Mouse (Mus musculus): Measurements from ENCODE around the gene Ubb. TPM values are rescaled to one million over a fixed set of nuclear protein-coding genes. Genes with fewer than 3 reads are reported as not detected.

The Ubb gene
- polyA plus RNA-seq, 1 experiment, result 4,191 TPM

DNA sequence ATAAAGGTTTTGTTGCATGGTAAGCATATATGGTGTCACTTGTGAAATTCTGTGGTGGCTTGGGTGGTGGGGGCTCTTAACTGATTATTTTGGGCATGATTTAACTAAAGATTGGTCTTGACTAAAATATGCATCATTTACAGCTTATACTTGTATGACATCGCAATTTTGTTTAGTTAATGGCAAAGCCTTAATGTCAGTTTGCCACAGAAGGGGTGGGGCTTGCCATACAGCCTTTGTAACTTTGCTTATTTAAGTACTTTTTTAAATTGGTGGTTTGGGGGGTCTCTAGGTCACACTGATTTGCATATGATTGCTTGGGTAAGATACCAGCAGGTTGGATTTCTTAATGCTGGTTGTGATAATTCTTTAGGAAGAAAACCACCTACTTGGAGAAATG lies 2.2 kb downstream of the Ubb start:
- DNase-seq (ENCODE audit: low read depth), result no peak
- TF ChIP-seq POLR2A (IDR thresholded peaks at IDR 0.05; ENCODE audit: borderline replicate concordance, extremely low read depth, insufficient read depth, insufficient read length, poor library complexity, severe bottlenecking) (no peak), CTCF (IDR thresholded peaks at IDR 0.05; ENCODE audit: borderline replicate concordance, extremely low read depth, insufficient read depth, insufficient read length) (no peak)

DNA sequence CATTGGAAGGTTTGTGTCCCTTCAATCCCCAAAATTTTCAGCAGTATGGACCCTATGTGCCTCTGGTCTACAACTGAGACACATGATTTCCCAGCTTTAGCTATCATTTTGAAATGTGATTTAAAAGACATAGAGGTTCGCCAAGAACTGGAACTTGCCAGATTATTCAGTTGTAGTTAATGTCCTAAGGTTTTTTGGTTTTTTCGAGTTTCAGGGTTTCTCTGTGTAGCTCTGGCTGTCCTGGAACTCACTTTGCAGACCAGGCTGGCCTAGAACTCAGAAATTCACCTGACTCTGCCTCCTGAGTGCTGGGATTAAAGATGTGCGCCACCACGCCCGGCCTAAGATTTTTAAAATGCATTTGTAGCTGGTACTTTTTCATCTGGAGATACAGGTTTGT lies 2.7 kb downstream of the Ubb start:
- DNase-seq (ENCODE audit: low read depth), result no peak
- TF ChIP-seq CTCF (IDR thresholded peaks at IDR 0.05; ENCODE audit: borderline replicate concordance, extremely low read depth, insufficient read depth, insufficient read length), result no peak
- TF ChIP-seq POLR2A (IDR thresholded peaks at IDR 0.05; ENCODE audit: borderline replicate concordance, extremely low read depth, insufficient read depth, insufficient read length, poor library complexity, severe bottlenecking), result no peak

DNA sequence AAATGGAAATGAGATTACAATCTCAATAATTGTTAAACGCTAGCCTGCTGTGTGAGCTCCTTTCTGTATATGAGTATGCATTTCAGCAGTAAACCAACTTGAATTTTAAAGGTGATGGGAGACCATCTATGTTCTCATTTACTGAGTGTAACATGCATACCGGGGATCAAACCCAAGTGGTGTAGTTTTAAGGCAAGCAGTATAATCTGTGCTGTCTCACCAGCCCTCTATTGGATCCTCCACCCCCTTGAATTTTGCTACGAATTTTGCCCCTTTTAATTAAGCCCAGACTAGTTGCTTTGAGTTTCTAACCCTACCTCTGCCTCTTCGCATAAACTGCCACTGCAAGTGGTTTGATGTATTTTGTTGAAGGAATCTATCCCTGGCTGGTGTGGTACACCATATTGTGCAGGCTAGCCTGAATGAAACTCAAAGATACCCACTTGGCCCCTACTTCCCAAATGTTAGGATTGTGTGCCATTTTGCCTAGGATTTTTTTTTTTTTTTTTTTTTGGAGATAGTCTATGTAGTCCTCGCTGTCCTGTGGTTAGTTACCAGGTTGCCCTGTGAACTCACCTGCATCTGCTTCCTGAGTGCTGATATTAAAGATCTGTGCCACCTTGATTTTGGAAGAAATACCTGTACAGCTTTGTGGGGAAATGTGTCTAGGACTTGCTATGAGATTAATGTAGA lies 3.3 kb downstream of the Ubb start:
- TF ChIP-seq CTCF (IDR thresholded peaks at IDR 0.05; ENCODE audit: borderline replicate concordance, extremely low read depth, insufficient read depth, insufficient read length) (no peak), POLR2A (IDR thresholded peaks at IDR 0.05; ENCODE audit: borderline replicate concordance, extremely low read depth, insufficient read depth, insufficient read length, poor library complexity, severe bottlenecking) (no peak)
- DNase-seq (ENCODE audit: low read depth), result no peak

DNA sequence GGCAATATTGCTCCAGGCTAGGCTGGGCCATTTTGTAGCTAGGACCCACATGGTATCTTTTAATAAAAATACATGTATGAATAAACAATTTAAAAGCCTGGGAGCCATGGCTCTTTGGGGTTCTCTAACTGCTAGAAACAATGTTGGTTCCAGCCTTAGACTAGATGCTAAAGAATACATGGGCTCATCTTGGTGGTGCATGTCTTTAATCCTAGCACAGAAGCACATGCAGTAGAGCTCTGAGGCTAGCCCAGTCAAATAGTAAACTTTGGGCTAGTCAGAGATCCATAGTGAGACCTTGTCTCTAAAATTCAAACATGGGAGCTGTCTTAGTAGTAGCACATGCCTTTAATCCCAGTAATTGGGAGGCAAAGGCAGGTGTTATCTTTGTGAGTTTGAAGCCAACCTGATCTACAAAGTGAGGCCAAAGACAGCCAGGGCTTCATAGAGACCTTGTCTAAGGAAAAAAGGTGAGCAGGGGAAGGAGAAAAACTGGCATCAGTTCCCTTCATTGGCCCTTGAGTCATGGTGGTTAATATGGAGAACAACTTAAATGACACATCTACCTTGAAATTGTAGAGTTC lies 4.1 kb downstream of the Ubb start:
- DNase-seq (ENCODE audit: low read depth), result no peak
- TF ChIP-seq POLR2A (IDR thresholded peaks at IDR 0.05; ENCODE audit: borderline replicate concordance, extremely low read depth, insufficient read depth, insufficient read length, poor library complexity, severe bottlenecking) (no peak), CTCF (IDR thresholded peaks at IDR 0.05; ENCODE audit: borderline replicate concordance, extremely low read depth, insufficient read depth, insufficient read length) (no peak)

DNA sequence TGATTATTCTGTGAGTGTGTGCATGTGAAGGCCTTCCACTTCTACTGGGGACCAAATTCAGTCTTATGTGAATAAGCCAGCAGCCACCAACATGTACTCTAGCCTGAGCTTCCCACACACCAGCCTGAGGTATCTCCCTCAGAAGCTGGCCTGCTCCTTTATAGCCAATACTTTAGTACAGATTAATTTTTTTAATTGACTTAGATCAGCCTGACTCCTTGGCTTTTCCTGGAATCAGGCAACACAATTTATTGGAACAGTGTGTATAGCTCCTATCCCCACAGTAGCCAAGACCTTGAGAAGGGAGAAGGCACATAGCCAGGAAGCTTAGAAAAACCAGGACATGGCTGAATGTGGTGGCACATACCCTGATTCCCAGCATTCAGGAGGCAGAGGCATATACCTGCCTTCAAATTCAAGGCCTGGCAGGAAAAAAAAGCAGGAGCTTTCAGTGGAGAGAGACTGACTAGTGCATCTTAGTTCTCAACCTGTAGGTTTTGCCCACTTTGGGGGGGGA lies 5.0 kb downstream of the Ubb start:
- TF ChIP-seq CTCF (IDR thresholded peaks at IDR 0.05; ENCODE audit: borderline replicate concordance, extremely low read depth, insufficient read depth, insufficient read length) (no peak), POLR2A (IDR thresholded peaks at IDR 0.05; ENCODE audit: borderline replicate concordance, extremely low read depth, insufficient read depth, insufficient read length, poor library complexity, severe bottlenecking) (no peak)
- DNase-seq (ENCODE audit: low read depth), result no peak

DNA sequence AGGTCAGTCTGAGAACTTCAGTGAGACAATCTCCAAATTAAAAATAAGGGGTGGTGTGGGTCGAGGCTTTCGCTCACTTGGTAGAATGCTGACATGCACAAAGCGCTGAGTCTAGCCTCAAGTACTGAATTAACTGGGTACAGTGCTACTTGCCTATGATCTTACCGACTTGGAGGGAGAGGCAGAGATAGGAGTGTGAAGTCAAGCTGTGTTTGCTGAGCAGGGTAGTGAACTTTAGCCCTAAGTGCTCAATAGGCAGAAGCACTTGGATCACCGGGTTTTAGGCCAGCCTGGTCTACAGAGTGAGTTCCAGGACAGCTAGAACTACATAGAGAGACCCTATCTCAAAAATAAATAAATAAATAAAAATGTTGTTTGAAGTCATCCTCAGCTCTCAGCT lies 6.2 kb downstream of the Ubb start:
- DNase-seq (ENCODE audit: low read depth), result no peak
- no peak for TF ChIP-seq POLR2A (IDR thresholded peaks at IDR 0.05; ENCODE audit: borderline replicate concordance, extremely low read depth, insufficient read depth, insufficient read length, poor library complexity, severe bottlenecking)
- TF ChIP-seq CTCF (IDR thresholded peaks at IDR 0.05; ENCODE audit: borderline replicate concordance, extremely low read depth, insufficient read depth, insufficient read length), result no peak

DNA sequence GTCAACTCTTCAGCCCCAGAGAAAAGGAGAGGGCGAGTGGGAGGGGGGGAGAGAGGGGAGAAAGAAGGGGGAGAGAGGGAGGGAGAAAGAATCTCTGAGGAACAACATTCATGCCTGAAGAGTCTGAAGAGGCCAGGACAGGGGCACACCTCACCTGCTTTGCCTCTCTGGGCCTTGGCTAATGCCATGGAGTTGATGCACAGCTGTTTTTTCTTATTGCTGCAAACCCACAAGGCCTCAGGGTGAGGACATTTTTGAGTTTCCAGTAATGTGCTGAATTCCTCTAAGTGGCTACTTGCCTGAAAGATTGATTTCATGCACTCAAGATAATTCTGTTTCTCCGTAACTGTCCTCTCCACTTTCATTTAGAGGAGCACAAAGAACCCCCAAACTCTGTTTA lies 7.2 kb downstream of the Ubb start:
- no peak for DNase-seq (ENCODE audit: low read depth)

DNA sequence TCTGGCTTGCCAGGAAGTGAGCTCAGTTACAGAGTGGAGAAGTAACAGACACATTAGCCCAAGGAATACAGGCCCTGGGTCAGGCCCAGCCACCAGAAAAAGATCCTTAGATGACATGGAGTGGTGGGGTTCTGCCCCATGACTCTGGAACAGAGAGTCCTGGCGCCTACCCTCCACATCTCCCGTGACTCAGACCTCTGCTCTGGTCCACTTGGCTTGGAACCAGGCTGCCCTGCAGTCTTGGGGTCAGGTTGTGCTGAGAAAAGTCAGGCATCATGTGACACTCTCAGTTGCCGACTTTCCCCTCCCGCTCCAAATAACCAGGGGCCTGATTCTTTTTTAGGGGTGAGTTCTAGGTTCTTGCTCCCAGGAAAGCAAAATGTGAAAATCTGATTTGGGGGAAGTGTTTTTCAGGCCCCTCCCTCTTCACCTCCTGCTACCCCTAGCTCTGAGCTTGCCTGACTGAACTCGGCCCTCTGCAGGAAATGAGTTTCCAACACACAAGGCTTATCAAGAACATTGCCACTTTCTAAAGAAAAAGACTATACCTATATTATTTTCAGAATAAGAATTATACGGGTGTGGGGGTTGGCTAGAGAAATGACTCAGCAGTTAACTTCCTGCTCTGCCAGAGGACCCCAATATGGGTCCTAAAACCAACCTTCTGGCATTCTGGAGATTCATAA lies 8.1 kb downstream of the Ubb start:
- no peak for DNase-seq (ENCODE audit: low read depth)
- TF ChIP-seq CTCF (IDR thresholded peaks at IDR 0.05; ENCODE audit: borderline replicate concordance, extremely low read depth, insufficient read depth, insufficient read length) (no peak), POLR2A (IDR thresholded peaks at IDR 0.05; ENCODE audit: borderline replicate concordance, extremely low read depth, insufficient read depth, insufficient read length, poor library complexity, severe bottlenecking) (no peak)

More for the DNA sequence above, 7.2 kb downstream of the Ubb start:
- TF ChIP-seq POLR2A (IDR thresholded peaks at IDR 0.05; ENCODE audit: borderline replicate concordance, extremely low read depth, insufficient read depth, insufficient read length, poor library complexity, severe bottlenecking) (no peak), CTCF (IDR thresholded peaks at IDR 0.05; ENCODE audit: borderline replicate concordance, extremely low read depth, insufficient read depth, insufficient read length) (no peak)

DNA sequence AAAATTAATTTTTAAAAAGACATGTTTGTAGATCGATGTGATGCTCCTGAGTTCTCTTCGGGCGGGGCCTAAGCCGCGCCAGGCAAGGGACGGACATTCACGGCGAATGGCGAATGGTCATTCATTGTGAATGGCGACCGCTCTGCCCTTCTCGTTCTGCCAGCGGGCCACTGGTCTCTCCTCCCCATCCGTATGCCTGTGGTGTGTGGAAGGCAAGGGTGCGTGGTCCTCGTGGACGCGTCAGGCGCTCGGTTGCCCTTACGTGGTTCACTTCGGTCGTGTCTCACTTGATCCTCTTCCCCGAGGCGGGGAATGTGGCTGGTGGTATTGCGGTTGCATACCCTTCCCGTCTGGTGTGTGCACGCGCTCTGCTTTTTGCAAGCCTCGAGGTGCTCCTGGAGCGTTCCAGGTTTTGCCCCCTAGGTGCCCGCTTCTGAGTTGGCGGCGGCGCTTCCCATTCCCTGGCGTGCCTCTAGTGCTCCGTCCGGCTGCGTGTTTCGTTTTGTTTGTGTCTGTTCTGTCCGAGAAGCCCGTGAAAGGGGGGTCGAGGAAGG lies 9.6 kb downstream of the Ubb start:
- peak; percentile 19 for DNase-seq (ENCODE audit: low read depth)
- TF ChIP-seq CTCF (IDR thresholded peaks at IDR 0.05; ENCODE audit: borderline replicate concordance, extremely low read depth, insufficient read depth, insufficient read length) (no peak), POLR2A (IDR thresholded peaks at IDR 0.05; ENCODE audit: borderline replicate concordance, extremely low read depth, insufficient read depth, insufficient read length, poor library complexity, severe bottlenecking) (no peak)

DNA sequence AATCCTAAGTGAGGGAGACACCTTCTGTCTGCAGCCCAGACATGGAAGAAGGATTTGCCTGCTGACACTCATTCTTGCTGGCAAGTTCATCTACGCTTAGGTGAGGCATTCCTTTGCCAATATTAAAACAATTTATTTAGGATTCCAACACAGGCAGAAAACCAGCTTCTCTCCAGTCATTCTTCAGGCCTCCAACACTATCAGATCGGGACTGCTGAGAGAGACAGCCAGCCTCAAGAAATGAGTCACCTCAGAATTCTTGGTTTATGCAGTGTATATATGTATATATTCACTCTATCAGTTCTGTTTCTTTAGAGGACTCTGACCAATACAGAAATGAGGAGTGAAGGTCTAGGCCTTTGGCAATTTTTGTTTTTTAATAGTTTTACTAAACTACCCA lies 12.6 kb downstream of the Ubb start:
- no peak for DNase-seq (ENCODE audit: low read depth)
- no peak for TF ChIP-seq POLR2A (IDR thresholded peaks at IDR 0.05; ENCODE audit: borderline replicate concordance, extremely low read depth, insufficient read depth, insufficient read length, poor library complexity, severe bottlenecking)
- TF ChIP-seq CTCF (IDR thresholded peaks at IDR 0.05; ENCODE audit: borderline replicate concordance, extremely low read depth, insufficient read depth, insufficient read length), result no peak

DNA sequence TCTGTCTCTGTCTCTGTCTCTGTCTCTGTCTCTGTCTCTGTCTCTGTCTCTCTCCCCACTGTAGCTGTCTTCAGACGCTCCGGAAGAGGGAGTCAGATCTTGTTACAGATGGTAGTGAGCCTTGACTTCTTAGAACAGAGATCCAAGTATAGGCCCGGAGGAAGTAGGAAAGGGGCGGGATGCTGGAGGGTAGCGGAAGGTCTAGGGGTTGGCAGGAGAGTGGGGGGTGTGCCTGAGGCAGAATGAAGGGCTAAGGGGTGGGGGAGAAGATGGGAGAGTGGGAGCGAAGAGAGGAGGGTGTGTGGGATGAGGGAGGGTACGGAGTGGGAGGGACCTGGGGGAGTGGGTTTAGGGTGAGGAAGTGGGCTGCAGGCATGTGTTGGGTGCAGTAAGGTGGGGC lies 14.8 kb downstream of the Ubb start:
- TF ChIP-seq CTCF (IDR thresholded peaks at IDR 0.05; ENCODE audit: borderline replicate concordance, extremely low read depth, insufficient read depth, insufficient read length) (no peak), POLR2A (IDR thresholded peaks at IDR 0.05; ENCODE audit: borderline replicate concordance, extremely low read depth, insufficient read depth, insufficient read length, poor library complexity, severe bottlenecking) (no peak)
- no peak for DNase-seq (ENCODE audit: low read depth)

Data from brain, embryonic 14.5 days (tissue).